Comparison of ENCODE assay signal across 8 mouse cellular contexts in genomic region chr17:33980181-33981035, GRCm38 (mm10). TPM values are rescaled to one million over a fixed set of nuclear protein-coding genes. Genes with fewer than 3 reads are reported as not detected.
DNase-seq lines count a peak whose midpoint lies in the region; ATAC-seq lines count a peak whose summit lies in the region.

No protein-coding gene starts in this region.

- peak overlapping the region; percentile 53 for H3K4me2 ChIP-seq in limb, embryonic 12.5 days
- H3K4me2 ChIP-seq in stomach, embryonic 15.5 days, result peak overlapping the region; percentile 79
- no peak overlapping the region for H3K4me2 ChIP-seq in kidney, embryonic 16.5 days (replicated peaks; ENCODE audit: low read depth, low read length)

- no peak overlapping the region for H3K27ac ChIP-seq in limb, embryonic 12.5 days
- H3K27ac ChIP-seq in stomach, embryonic 15.5 days, result no peak overlapping the region
- H3K27ac ChIP-seq in kidney, embryonic 16.5 days (ENCODE audit: low read length), result no peak overlapping the region

- 74% methylated on average over 19 of the region's 19 CpGs for WGBS in limb, embryonic 12.5 days
- WGBS in stomach, embryonic 15.5 days, result 74% methylated on average over 19 of the region's 19 CpGs
- WGBS in kidney, embryonic 16.5 days, result 70% methylated on average over 19 of the region's 19 CpGs

- peak overlapping the region; percentile 4 for H3K4me3 ChIP-seq in megakaryocyte, embryonic 14.5 days (replicated peaks)
- H3K4me3 ChIP-seq in limb, embryonic 12.5 days (replicated peaks), result peak overlapping the region; percentile 44; the same call in 1 of the 2 replicates
- H3K4me3 ChIP-seq in stomach, embryonic 15.5 days (replicated peaks), result no peak overlapping the region
- no peak overlapping the region for H3K4me3 ChIP-seq in kidney, embryonic 16.5 days (ENCODE audit: low read length)

- H3K4me1 ChIP-seq in megakaryocyte, embryonic 14.5 days, result peaks cover 26% of the 10 kb centered on the region
- H3K4me1 ChIP-seq in limb, embryonic 12.5 days (replicated peaks), result peaks cover 17% of the 10 kb centered on the region
- H3K4me1 ChIP-seq in stomach, embryonic 15.5 days, result peaks cover 19% of the 10 kb centered on the region; the same call in 1 of the 2 replicates
- H3K4me1 ChIP-seq in kidney, embryonic 16.5 days (ENCODE audit: insufficient read depth, low read length), result peaks cover 14% of the 10 kb centered on the region

- no peaks in the 10 kb centered on the region for H3K36me3 ChIP-seq in megakaryocyte, embryonic 14.5 days (replicated peaks; ENCODE audit: low read length)
- no peaks in the 10 kb centered on the region for H3K36me3 ChIP-seq in limb, embryonic 12.5 days
- no peaks in the 10 kb centered on the region for H3K36me3 ChIP-seq in stomach, embryonic 15.5 days
- H3K36me3 ChIP-seq in kidney, embryonic 16.5 days (ENCODE audit: insufficient read depth, low read length), result no peaks in the 10 kb centered on the region

- H3K9ac ChIP-seq in limb, embryonic 12.5 days (replicated peaks), result no peak overlapping the region; the same call in 1 of the 2 replicates
- no peak overlapping the region for H3K9ac ChIP-seq in stomach, embryonic 15.5 days
- H3K9ac ChIP-seq in kidney, embryonic 16.5 days (replicated peaks; ENCODE audit: low read length), result no peak overlapping the region

- H3K9me3 ChIP-seq in megakaryocyte, embryonic 14.5 days, result no peaks in the 10 kb centered on the region
- no peaks in the 10 kb centered on the region for H3K9me3 ChIP-seq in limb, embryonic 12.5 days
- no peaks in the 10 kb centered on the region for H3K9me3 ChIP-seq in stomach, embryonic 15.5 days
- no peaks in the 10 kb centered on the region for H3K9me3 ChIP-seq in kidney, embryonic 16.5 days (ENCODE audit: low read length)

- ATAC-seq in megakaryocyte, adult 5-6 weeks (ENCODE audit: poor library complexity, severe bottlenecking), result no peak
- peak; percentile 30; the same call in 1 of the 2 replicates for ATAC-seq in limb, embryonic 12.5 days (ENCODE audit: insufficient number of reproducible peaks, insufficient read depth, low FRiP score, low TSS enrichment, low read depth)
- ATAC-seq in stomach, embryonic 15.5 days (ENCODE audit: insufficient read depth, low FRiP score, low read depth), result no peak
- no peak for ATAC-seq in kidney, embryonic 16.5 days (ENCODE audit: low FRiP score, low TSS enrichment)

- DNase-seq in cerebellum, adult 11-12 months, result peak; percentile 32
- no peak for DNase-seq in cerebellum, postnatal 36 days
- DNase-seq in right cerebral cortex, postnatal 25 days, result no peak

- H3K27me3 ChIP-seq in megakaryocyte, embryonic 14.5 days (replicated peaks), result peaks cover 27% of the 10 kb centered on the region
- H3K27me3 ChIP-seq in limb, embryonic 12.5 days, result peaks cover 54% of the 10 kb centered on the region
- H3K27me3 ChIP-seq in stomach, embryonic 15.5 days (replicated peaks), result peaks cover 42% of the 10 kb centered on the region
- H3K27me3 ChIP-seq in kidney, embryonic 16.5 days (ENCODE audit: insufficient read depth, low read length), result peaks cover 28% of the 10 kb centered on the region

RNA-seq across cellular contexts. Expression of gene H2-K1, which starts 19.7 kb away (rescaled TPM):
- 144 and 307 TPM in 2 replicates for polyA plus RNA-seq in megakaryocyte, embryonic 14.5 days (2012; ENCODE audit: insufficient read depth, low replicate concordance)
- 868 and 887 TPM in 2 replicates for total RNA-seq in megakaryocyte, adult 5-6 weeks (2015)
- total RNA-seq in megakaryocyte, adult 5-6 weeks (2017), result 668 and 686 TPM in 2 replicates
- polyA plus RNA-seq in limb, embryonic 12.5 days (2016; fragmentation: Nextera tagmentation; extraction: Ambion mirVana), result 4.5 and 5.0 TPM in 2 replicates
- polyA plus RNA-seq in stomach, embryonic 15.5 days (2015; fragmentation: Nextera tagmentation; extraction: Ambion mirVana), result 112 and 124 TPM in 2 replicates
- 31.5 and 32.7 TPM in 2 replicates for polyA plus RNA-seq in kidney, embryonic 16.5 days (2015; fragmentation: Nextera tagmentation; extraction: Ambion mirVana)

RNA-seq across cellular contexts. Expression of gene Rps18, which starts 24.6 kb away (rescaled TPM):
- polyA plus RNA-seq in megakaryocyte, embryonic 14.5 days (2012; ENCODE audit: insufficient read depth, low replicate concordance), result 17.5 and 129 TPM in 2 replicates
- 2,016 and 2,115 TPM in 2 replicates for total RNA-seq in megakaryocyte, adult 5-6 weeks (2015)
- total RNA-seq in megakaryocyte, adult 5-6 weeks (2017), result 724 and 801 TPM in 2 replicates
- 1,388 and 1,510 TPM in 2 replicates for polyA plus RNA-seq in limb, embryonic 12.5 days (2016; fragmentation: Nextera tagmentation; extraction: Ambion mirVana)
- 1,803 TPM in 2 replicates for polyA plus RNA-seq in stomach, embryonic 15.5 days (2015; fragmentation: Nextera tagmentation; extraction: Ambion mirVana)
- 1,660 and 1,786 TPM in 2 replicates for polyA plus RNA-seq in kidney, embryonic 16.5 days (2015; fragmentation: Nextera tagmentation; extraction: Ambion mirVana)

RNA-seq across cellular contexts. Expression of gene Vps52, which starts 24.8 kb away (rescaled TPM):
- 75.8 and 138 TPM in 2 replicates for polyA plus RNA-seq in megakaryocyte, embryonic 14.5 days (2012; ENCODE audit: insufficient read depth, low replicate concordance)
- total RNA-seq in megakaryocyte, adult 5-6 weeks (2015), result 15.7 and 17.7 TPM in 2 replicates
- 11.6 and 22.8 TPM in 2 replicates for total RNA-seq in megakaryocyte, adult 5-6 weeks (2017)
- polyA plus RNA-seq in limb, embryonic 12.5 days (2016; fragmentation: Nextera tagmentation; extraction: Ambion mirVana), result 53.3 and 55.0 TPM in 2 replicates
- polyA plus RNA-seq in stomach, embryonic 15.5 days (2015; fragmentation: Nextera tagmentation; extraction: Ambion mirVana), result 42.4 and 49.2 TPM in 2 replicates
- 51.9 and 54.7 TPM in 2 replicates for polyA plus RNA-seq in kidney, embryonic 16.5 days (2015; fragmentation: Nextera tagmentation; extraction: Ambion mirVana)

RNA-seq across cellular contexts. Expression of gene B3galt4, which starts 29.1 kb away (rescaled TPM):
- 15.5 and 19.7 TPM in 2 replicates for polyA plus RNA-seq in megakaryocyte, embryonic 14.5 days (2012; ENCODE audit: insufficient read depth, low replicate concordance)
- 3.5 and 4.0 TPM in 2 replicates for total RNA-seq in megakaryocyte, adult 5-6 weeks (2015)
- 4.9 and 5.7 TPM in 2 replicates for total RNA-seq in megakaryocyte, adult 5-6 weeks (2017)
- 5.0 and 6.8 TPM in 2 replicates for polyA plus RNA-seq in limb, embryonic 12.5 days (2016; fragmentation: Nextera tagmentation; extraction: Ambion mirVana)
- 7.5 and 8.2 TPM in 2 replicates for polyA plus RNA-seq in stomach, embryonic 15.5 days (2015; fragmentation: Nextera tagmentation; extraction: Ambion mirVana)
- 6.2 and 6.9 TPM in 2 replicates for polyA plus RNA-seq in kidney, embryonic 16.5 days (2015; fragmentation: Nextera tagmentation; extraction: Ambion mirVana)

RNA-seq across cellular contexts. Expression of gene Wdr46, which starts 39.9 kb away (rescaled TPM):
- 58.7 and 64.2 TPM in 2 replicates for polyA plus RNA-seq in megakaryocyte, embryonic 14.5 days (2012; ENCODE audit: insufficient read depth, low replicate concordance)
- total RNA-seq in megakaryocyte, adult 5-6 weeks (2015), result 12.2 and 12.4 TPM in 2 replicates
- total RNA-seq in megakaryocyte, adult 5-6 weeks (2017), result 21.6 and 23.7 TPM in 2 replicates
- polyA plus RNA-seq in limb, embryonic 12.5 days (2016; fragmentation: Nextera tagmentation; extraction: Ambion mirVana), result 45.5 and 45.8 TPM in 2 replicates
- polyA plus RNA-seq in stomach, embryonic 15.5 days (2015; fragmentation: Nextera tagmentation; extraction: Ambion mirVana), result 36.1 and 40.6 TPM in 2 replicates
- polyA plus RNA-seq in kidney, embryonic 16.5 days (2015; fragmentation: Nextera tagmentation; extraction: Ambion mirVana), result 32.7 and 37.7 TPM in 2 replicates

Comparison
In these comparisons a context has a peak if more than half of its experiments do, and no peak if none do; other contexts are left out.
1. H3K4me3 ChIP-seq: peak in megakaryocyte, embryonic 14.5 days (single experiment) and limb, embryonic 12.5 days (single experiment); none in stomach, embryonic 15.5 days (single experiment) and kidney, embryonic 16.5 days (single experiment).
2. RNA of gene Rps18, which starts 24.6 kb away (polyA plus RNA-seq): 1,803 TPM in stomach, embryonic 15.5 days, 1,660 to 1,786 TPM in kidney, embryonic 16.5 days and 1,388 to 1,510 TPM in limb, embryonic 12.5 days; 17.5 to 129 TPM in megakaryocyte, embryonic 14.5 days; every median in the first group is over 10 times any median in the second.